Mouse (Mus musculus): ENCODE data around the gene Abl1. TPM values are rescaled to one million over a fixed set of nuclear protein-coding genes. Genes with fewer than 3 reads are reported as not detected.
A peak's percentile ranks its signal among the peaks of the same experiment; 100 is the strongest.

Gene Abl1
- total RNA-seq, 2 experiments from 2014 or later, result 13.4 to 14.0 TPM

GRCm38 (mm10) chr2:31770781-31771441 is 82.7 kb downstream of the Abl1 start:
- ATAC-seq (replicated peaks; ENCODE audit: low FRiP score, poor library complexity, severe bottlenecking), result no peak

- ATAC-seq (replicated peaks; ENCODE audit: low FRiP score, poor library complexity, severe bottlenecking), result no peak
These were observed 88.3 kb downstream of the Abl1 start for GRCm38 (mm10) chr2:31776479-31776878.

GRCm38 (mm10) chr2:31779258-31779657 is 91.1 kb downstream of the Abl1 start:
- no peak for ATAC-seq (replicated peaks; ENCODE audit: low FRiP score, poor library complexity, severe bottlenecking)

- ATAC-seq (replicated peaks; ENCODE audit: low FRiP score, poor library complexity, severe bottlenecking), result no peak
These were observed 94.9 kb downstream of the Abl1 start for GRCm38 (mm10) chr2:31782958-31783602.

GRCm38 (mm10) chr2:31785074-31785473 is 96.9 kb downstream of the Abl1 start:
- ATAC-seq (replicated peaks; ENCODE audit: low FRiP score, poor library complexity, severe bottlenecking), result no peak

GRCm38 (mm10) chr2:31787029-31787428 is 98.9 kb downstream of the Abl1 start:
- peak; percentile 68 for ATAC-seq (replicated peaks; ENCODE audit: low FRiP score, poor library complexity, severe bottlenecking)

- no peak for ATAC-seq (replicated peaks; ENCODE audit: low FRiP score, poor library complexity, severe bottlenecking)
These were observed 100.1 kb downstream of the Abl1 start for GRCm38 (mm10) chr2:31788227-31788626.

- no peak for ATAC-seq (replicated peaks; ENCODE audit: low FRiP score, poor library complexity, severe bottlenecking)
These were observed 101.0 kb downstream of the Abl1 start for GRCm38 (mm10) chr2:31789215-31789614.

GRCm38 (mm10) chr2:31790728-31791251 is 102.6 kb downstream of the Abl1 start:
- no peak for ATAC-seq (replicated peaks; ENCODE audit: low FRiP score, poor library complexity, severe bottlenecking)

GRCm38 (mm10) chr2:31791260-31791659 is 103.1 kb downstream of the Abl1 start:
- no peak for ATAC-seq (replicated peaks; ENCODE audit: low FRiP score, poor library complexity, severe bottlenecking)

- ATAC-seq (replicated peaks; ENCODE audit: low FRiP score, poor library complexity, severe bottlenecking), result no peak
These were observed 104.4 kb downstream of the Abl1 start for GRCm38 (mm10) chr2:31792611-31793010.

- no peak for ATAC-seq (replicated peaks; ENCODE audit: low FRiP score, poor library complexity, severe bottlenecking)
These were observed 108.8 kb downstream of the Abl1 start for GRCm38 (mm10) chr2:31796943-31797342.

- no peak for ATAC-seq (replicated peaks; ENCODE audit: low FRiP score, poor library complexity, severe bottlenecking)
These were observed 113.2 kb downstream of the Abl1 start for GRCm38 (mm10) chr2:31801416-31801815.

- ATAC-seq (replicated peaks; ENCODE audit: low FRiP score, poor library complexity, severe bottlenecking), result no peak
These were observed 114.6 kb downstream of the Abl1 start for GRCm38 (mm10) chr2:31802811-31803210.

GRCm38 (mm10) chr2:31803480-31803879 is 115.3 kb downstream of the Abl1 start:
- ATAC-seq (replicated peaks; ENCODE audit: low FRiP score, poor library complexity, severe bottlenecking), result no peak

- no peak for ATAC-seq (replicated peaks; ENCODE audit: low FRiP score, poor library complexity, severe bottlenecking)
These were observed 118.6 kb downstream of the Abl1 start for GRCm38 (mm10) chr2:31806639-31807382.

GRCm38 (mm10) chr2:31808410-31809357 is 120.5 kb downstream of the Abl1 start:
- ATAC-seq (replicated peaks; ENCODE audit: low FRiP score, poor library complexity, severe bottlenecking), result no peak

- no peak for ATAC-seq (replicated peaks; ENCODE audit: low FRiP score, poor library complexity, severe bottlenecking)
These were observed 121.2 kb downstream of the Abl1 start for GRCm38 (mm10) chr2:31809358-31809740.

- ATAC-seq (replicated peaks; ENCODE audit: low FRiP score, poor library complexity, severe bottlenecking), result no peak
These were observed 122.3 kb downstream of the Abl1 start, which contains the start of gene Qrfp for GRCm38 (mm10) chr2:31810444-31810843. Gene Qrfp (minus strand): TSS chr2:31810580.

Measured in erythroblast, adult 5-6 weeks (primary cell).